Mouse (Mus musculus) limb, embryonic 12.5 days (tissue): ENCODE data around the gene Cap2. TPM values are rescaled to one million over a fixed set of nuclear protein-coding genes. Genes with fewer than 3 reads are reported as not detected.

Source experiments
- ATAC-seq: fragments of 200-750 bp; cut with Nextera tagmentation; 2 replicates; pipeline ENCODE4 v1.8.0; 2017; ENCODE audit warnings: low read depth, moderate TSS enrichment; ENCODE audit not compliant: insufficient number of reproducible peaks, insufficient read depth, low FRiP score, low TSS enrichment
- H3K27ac ChIP-seq: fragments of 300-500 bp; sonication (generic); 2 replicates; pipeline ENCODE4 v1.5.1; 2016; ENCODE audit warnings: mild to moderate bottlenecking, moderate library complexity
- H3K27me3 ChIP-seq: fragments of 300-500 bp; sonication (generic); 2 replicates; pipeline ENCODE4 v1.6.1; 2016; ENCODE audit warnings: mild to moderate bottlenecking, moderate library complexity
- H3K36me3 ChIP-seq: fragments of 300-500 bp; sonication (generic); 2 replicates; pipeline ENCODE4 v1.6.1; 2016; ENCODE audit warnings: mild to moderate bottlenecking, moderate library complexity
- H3K4me1 ChIP-seq: fragments of 300-500 bp; sonication (generic); replicated peaks from 2 replicates; pipeline ENCODE4 v1.6.1; 2016
- H3K4me2 ChIP-seq: fragments of 300-500 bp; sonication (generic); 2 replicates; pipeline ENCODE4 v1.6.1; 2016; ENCODE audit warnings: mild to moderate bottlenecking, moderate library complexity
- H3K4me3 ChIP-seq: fragments of 300-500 bp; sonication (generic); replicated peaks from 2 replicates; pipeline ENCODE4 v1.5.1; 2016; ENCODE audit warnings: mild to moderate bottlenecking
- H3K9ac ChIP-seq: fragments of 300-500 bp; sonication (generic); replicated peaks from 2 replicates; pipeline ENCODE4 v1.6.1; 2016; ENCODE audit warnings: mild to moderate bottlenecking, moderate library complexity
- H3K9me3 ChIP-seq: fragments of 300-500 bp; sonication (generic); 2 replicates; pipeline ENCODE4 v1.6.1; 2016; ENCODE audit warnings: mild to moderate bottlenecking, moderate library complexity
- WGBS: fragments of 180-500 bp; shearing (Covaris S2); methylation state at CpG from one replicate; pipeline ENCODE4 v1.1.7; 2016; 5-methylcytosine and 5-hydroxymethylcytosine counted together
- polyA plus RNA-seq: library from polyadenylated mRNA; unstranded; fragments of >200 nt; fragmentation: Nextera tagmentation; extraction: Ambion mirVana; gene quantifications from 2 replicates; pipeline ENCODE4 v1.2.1, GENCODE M21; 2016

Cap2 gene
- polyA plus RNA-seq, 1 experiment from 2014 or later = 13.1 TPM

GRCm38 (mm10) chr13:46525295-46526255, 23.9 kb downstream of the Cap2 start:
- Histone ChIP-seq H3K27me3 (no peaks in the 10 kb centered on the region), H3K27ac (no peak overlapping the region), H3K36me3 (no peaks in the 10 kb centered on the region), H3K4me1 (0 out of 2 replicates have a peak, but pooled peaks cover 4% of the 10 kb centered on the region), H3K9ac (no peak overlapping the region), H3K4me2 (no peak overlapping the region), H3K4me3 (no peak overlapping the region), H3K9me3 (no peaks in the 10 kb centered on the region)
- WGBS = 81% methylated on average over 18 of the region's 18 CpGs
- no peak for ATAC-seq

- Histone ChIP-seq H3K4me3 (no peak overlapping the region), H3K9ac (no peak overlapping the region), H3K4me2 (no peak overlapping the region), H3K27me3 (no peaks in the 10 kb centered on the region), H3K36me3 (no peaks in the 10 kb centered on the region), H3K4me1 (0 out of 2 replicates have a peak, but pooled peaks cover 4% of the 10 kb centered on the region), H3K9me3 (no peaks in the 10 kb centered on the region), H3K27ac (no peak overlapping the region)
- WGBS = 86% methylated on average over 3 of the region's 3 CpGs
- ATAC-seq = no peak
These were observed 25.0 kb downstream of the Cap2 start for GRCm38 (mm10) chr13:46526645-46527044.

- H3K4me2 ChIP-seq = no peak overlapping the region
- WGBS = 90% methylated on average over 5 of the region's 5 CpGs
- no peak overlapping the region for H3K27ac ChIP-seq
- no peaks in the 10 kb centered on the region for H3K27me3 ChIP-seq
- no peak for ATAC-seq
- H3K4me3 ChIP-seq = no peak overlapping the region
- H3K9me3 ChIP-seq = no peaks in the 10 kb centered on the region
- H3K36me3 ChIP-seq = no peaks in the 10 kb centered on the region
- 0 out of 2 replicates have a peak, but pooled peaks cover 4% of the 10 kb centered on the region for H3K4me1 ChIP-seq
- no peak overlapping the region for H3K9ac ChIP-seq
These were observed 25.7 kb downstream of the Cap2 start for GRCm38 (mm10) chr13:46527340-46527739.

GRCm38 (mm10) chr13:46529037-46529436, 27.4 kb downstream of the Cap2 start:
- H3K9ac ChIP-seq = no peak overlapping the region
- WGBS = 71% methylated on average over 10 of the region's 10 CpGs
- no peaks in the 10 kb centered on the region for H3K27me3 ChIP-seq
- H3K9me3 ChIP-seq = no peaks in the 10 kb centered on the region
- no peak overlapping the region for H3K27ac ChIP-seq
- no peak overlapping the region for H3K4me2 ChIP-seq
- no peak overlapping the region for H3K4me3 ChIP-seq
- ATAC-seq = no peak
- H3K36me3 ChIP-seq = no peaks in the 10 kb centered on the region
- H3K4me1 ChIP-seq = peaks cover 6% of the 10 kb centered on the region

GRCm38 (mm10) chr13:46530546-46530945, 28.9 kb downstream of the Cap2 start:
- 70% methylated on average over 8 of the region's 8 CpGs for WGBS
- ATAC-seq = no peak

GRCm38 (mm10) chr13:46531676-46532075, 30.0 kb downstream of the Cap2 start:
- ATAC-seq = no peak
- Histone ChIP-seq H3K27ac (no peak overlapping the region), H3K9ac (no peak overlapping the region), H3K9me3 (no peaks in the 10 kb centered on the region), H3K36me3 (no peaks in the 10 kb centered on the region), H3K4me3 (no peak overlapping the region), H3K4me1 (peaks cover 8% of the 10 kb centered on the region), H3K4me2 (no peak overlapping the region), H3K27me3 (no peaks in the 10 kb centered on the region)
- 88% methylated on average over 3 of the region's 3 CpGs for WGBS

More at GRCm38 (mm10) chr13:46530546-46530945, 28.9 kb downstream of the Cap2 start:
- Histone ChIP-seq H3K27ac (no peak overlapping the region), H3K27me3 (no peaks in the 10 kb centered on the region), H3K9ac (no peak overlapping the region), H3K36me3 (no peaks in the 10 kb centered on the region), H3K4me2 (no peak overlapping the region), H3K4me3 (no peak overlapping the region), H3K9me3 (no peaks in the 10 kb centered on the region), H3K4me1 (peaks cover 12% of the 10 kb centered on the region)

GRCm38 (mm10) chr13:46532276-46532675, 30.6 kb downstream of the Cap2 start:
- Histone ChIP-seq H3K9ac (no peak overlapping the region), H3K4me2 (no peak overlapping the region), H3K4me1 (peaks cover 11% of the 10 kb centered on the region), H3K36me3 (no peaks in the 10 kb centered on the region), H3K27me3 (no peaks in the 10 kb centered on the region), H3K9me3 (no peaks in the 10 kb centered on the region), H3K27ac (no peak overlapping the region), H3K4me3 (no peak overlapping the region)
- 90% methylated on average over 7 of the region's 7 CpGs for WGBS
- ATAC-seq = no peak

GRCm38 (mm10) chr13:46533342-46534129, 31.9 kb downstream of the Cap2 start:
- H3K27me3 ChIP-seq = no peaks in the 10 kb centered on the region
- 50% methylated on average over 10 of the region's 10 CpGs for WGBS
- H3K9ac ChIP-seq = 0 out of 2 replicates have a peak overlapping the region, but pooled peaks have one; percentile 37
- no peak for ATAC-seq
- no peaks in the 10 kb centered on the region for H3K36me3 ChIP-seq
- peak overlapping the region; percentile 24; the same call in 1 of the 2 replicates for H3K4me2 ChIP-seq
- H3K9me3 ChIP-seq = no peaks in the 10 kb centered on the region
- H3K27ac ChIP-seq = no peak overlapping the region
- H3K4me1 ChIP-seq = peaks cover 12% of the 10 kb centered on the region
- no peak overlapping the region for H3K4me3 ChIP-seq

- H3K9me3 ChIP-seq = no peaks in the 10 kb centered on the region
- H3K4me2 ChIP-seq = peak overlapping the region; percentile 24; the same call in 1 of the 2 replicates
- ATAC-seq = peak; percentile 75
- 27% methylated on average over 11 of the region's 11 CpGs for whole genome bisulfite sequencing
- H3K36me3 ChIP-seq = no peaks in the 10 kb centered on the region
- 0 out of 2 replicates have a peak overlapping the region, but pooled peaks have one; percentile 37 for H3K9ac ChIP-seq
- H3K27ac ChIP-seq = no peak overlapping the region
- peaks cover 12% of the 10 kb centered on the region for H3K4me1 ChIP-seq
- H3K27me3 ChIP-seq = no peaks in the 10 kb centered on the region
- H3K4me3 ChIP-seq = no peak overlapping the region
These were observed 32.7 kb downstream of the Cap2 start for GRCm38 (mm10) chr13:46534171-46534968.

GRCm38 (mm10) chr13:46534969-46535785, 33.5 kb downstream of the Cap2 start:
- Histone ChIP-seq H3K4me3 (no peak overlapping the region), H3K4me1 (peaks cover 12% of the 10 kb centered on the region), H3K9me3 (no peaks in the 10 kb centered on the region), H3K4me2 (no peak overlapping the region), H3K27me3 (no peaks in the 10 kb centered on the region), H3K9ac (no peak overlapping the region), H3K36me3 (no peaks in the 10 kb centered on the region), H3K27ac (no peak overlapping the region)
- 75% methylated on average over 5 of the region's 5 CpGs for WGBS
- ATAC-seq = no peak
